Mouse (Mus musculus) adrenal gland, postnatal 10 days (tissue): ENCODE results near the gene Eef1e1. TPM values are rescaled to one million over a fixed set of nuclear protein-coding genes. Genes with fewer than 3 reads are reported as not detected.
A peak's percentile ranks its signal among the peaks of the same experiment; 100 is the strongest.
"Not testable (repeated sequence)": the region's sequence is repeated elsewhere in the genome, so short reads cannot be mapped to it uniquely, and the experiment has no call there.

Experiments
- DNase-seq: peaks from one replicate; pipeline ENCODE4 v3.0.0; 2021; ENCODE audit warnings: mixed read lengths
- long read RNA-seq, 2 experiments: library from polyadenylated mRNA; stranded (forward); transcript quantifications; one replicate each; pipeline ENCODE4 v2.0.0; 2021
- total RNA-seq, 2 experiments: library from RNA; stranded (reverse); gene quantifications; 2 replicates each; pipeline ENCODE4 v1.2.3; 2021

The Eef1e1 gene
- total RNA-seq: 10 to 100 TPM; 24.9 to 33.8 TPM
- long read RNA-seq, experiment 1, transcript Eef1e1-201 (4 exons, 2,553 nt): major isoform, 66 of 72 reads
- long read RNA-seq, experiment 1, partial matches to known transcripts: 1 of 72 reads
- long read RNA-seq, experiment 1, other reads (novel, unspliced or antisense): 3 of 72 reads
- long read RNA-seq, experiment 2, transcript Eef1e1-201 (4 exons, 2,553 nt): major isoform, 25 of 32 reads
- long read RNA-seq, experiment 2, partial matches to known transcripts: 5 of 32 reads
- long read RNA-seq, experiment 2, other reads (novel, unspliced or antisense): 1 of 32 reads

- peak; percentile 96 for DNase-seq
These were observed at the start of gene Eef1e1 for GRCm38 (mm10) chr13:38658528-38659280. TSS of gene Eef1e1 (minus strand) at chr13:38659058.

- DNase-seq: no peak
These were observed 32.0 kb upstream of the Eef1e1 start for GRCm38 (mm10) chr13:38690845-38691244.

- DNase-seq: peak; percentile 38
These were observed 31.2 kb upstream of the Eef1e1 start for GRCm38 (mm10) chr13:38690028-38690427.

GRCm38 (mm10) chr13:38688761-38689160 is 29.9 kb upstream of the Eef1e1 start:
- DNase-seq: peak; percentile 4

- no peak for DNase-seq
These were observed 13.5 kb upstream of the Eef1e1 start for GRCm38 (mm10) chr13:38672336-38672735.

GRCm38 (mm10) chr13:38671451-38671850 is 12.6 kb upstream of the Eef1e1 start:
- DNase-seq: not testable (repeated sequence)

GRCm38 (mm10) chr13:38670051-38670450 is 11.2 kb upstream of the Eef1e1 start:
- no peak for DNase-seq

GRCm38 (mm10) chr13:38668514-38668913 is 9.7 kb upstream of the Eef1e1 start:
- DNase-seq: peak; percentile 66

GRCm38 (mm10) chr13:38664753-38665152 is 5.9 kb upstream of the Eef1e1 start:
- DNase-seq: no peak

GRCm38 (mm10) chr13:38659524-38660136 is 772 bp upstream of the Eef1e1 start:
- DNase-seq: no peak

- no peak for DNase-seq
These were observed 993 bp downstream of the Eef1e1 start for GRCm38 (mm10) chr13:38657865-38658264.

GRCm38 (mm10) chr13:38650292-38650691 is 8.6 kb downstream of the Eef1e1 start:
- DNase-seq: no peak

- DNase-seq: no peak
These were observed 9.8 kb downstream of the Eef1e1 start for GRCm38 (mm10) chr13:38649069-38649468.

GRCm38 (mm10) chr13:38641414-38641813 is 17.4 kb downstream of the Eef1e1 start:
- no peak for DNase-seq

- DNase-seq: no peak
These were observed 17.9 kb downstream of the Eef1e1 start for GRCm38 (mm10) chr13:38640961-38641360.

GRCm38 (mm10) chr13:38638694-38639093 is 20.2 kb downstream of the Eef1e1 start:
- DNase-seq: no peak

GRCm38 (mm10) chr13:38634800-38635269 is 24.0 kb downstream of the Eef1e1 start, which contains the start of gene Bloc1s5:
TSS of gene Bloc1s5 (minus strand) at chr13:38635109.
- peak; percentile 97 for DNase-seq

GRCm38 (mm10) chr13:38634256-38634799 is 24.5 kb downstream of the Eef1e1 start:
- peak; percentile 27 for DNase-seq

GRCm38 (mm10) chr13:38633287-38634000 is 25.4 kb downstream of the Eef1e1 start:
- no peak for DNase-seq

- DNase-seq: no peak
These were observed 26.3 kb downstream of the Eef1e1 start for GRCm38 (mm10) chr13:38632556-38632955.

- no peak for DNase-seq
These were observed 32.7 kb downstream of the Eef1e1 start for GRCm38 (mm10) chr13:38626229-38626525.
